Mouse (Mus musculus) lung, postnatal 36 days (tissue): ENCODE data around the gene Kcnk15.

Experiments
- DNase-seq: peaks from one replicate; pipeline ENCODE4 v3.0.0; 2022; ENCODE audit warnings: mixed read lengths

Gene Kcnk15

GRCm38 (mm10) chr2:163876830-163877498 lies 23.5 kb downstream of the Kcnk15 start:
- no peak for DNase-seq

GRCm38 (mm10) chr2:163880891-163881290 lies 27.4 kb downstream of the Kcnk15 start:
- peak; percentile 63 for DNase-seq

GRCm38 (mm10) chr2:163882859-163883652 lies 29.6 kb downstream of the Kcnk15 start:
- no peak for DNase-seq

- DNase-seq = no peak
Observed at GRCm38 (mm10) chr2:163889411-163889810, 36.0 kb downstream of the Kcnk15 start.

GRCm38 (mm10) chr2:163890586-163890985 lies 37.1 kb downstream of the Kcnk15 start:
- no peak for DNase-seq

- no peak for DNase-seq
Observed at GRCm38 (mm10) chr2:163891271-163891670, 37.8 kb downstream of the Kcnk15 start.

GRCm38 (mm10) chr2:163893446-163894370 lies 40.3 kb downstream of the Kcnk15 start:
- DNase-seq = no peak

- no peak for DNase-seq
Observed at GRCm38 (mm10) chr2:163895156-163895555, 41.7 kb downstream of the Kcnk15 start.

GRCm38 (mm10) chr2:163897026-163897425 lies 43.6 kb downstream of the Kcnk15 start:
- DNase-seq = no peak

- DNase-seq = no peak
Observed at GRCm38 (mm10) chr2:163897988-163898535, 44.6 kb downstream of the Kcnk15 start.

GRCm38 (mm10) chr2:163899910-163900411 lies 46.5 kb downstream of the Kcnk15 start:
- DNase-seq = no peak

- DNase-seq = no peak
Observed at GRCm38 (mm10) chr2:163901043-163901442, 47.6 kb downstream of the Kcnk15 start.

GRCm38 (mm10) chr2:163902448-163902847 lies 49.0 kb downstream of the Kcnk15 start:
- no peak for DNase-seq

GRCm38 (mm10) chr2:163903461-163903860 lies 50.0 kb downstream of the Kcnk15 start:
- no peak for DNase-seq

- no peak for DNase-seq
Observed at GRCm38 (mm10) chr2:163904323-163904722, 50.9 kb downstream of the Kcnk15 start.

- no peak for DNase-seq
Observed at GRCm38 (mm10) chr2:163907131-163907530, 53.7 kb downstream of the Kcnk15 start.
